Mouse (Mus musculus) urinary bladder, adult 2 months (tissue): Measurements from ENCODE around the gene Rcvrn. TPM values are rescaled to one million over a fixed set of nuclear protein-coding genes. Genes with fewer than 3 reads are reported as not detected.

Experiments used
- DNase-seq: peaks from one replicate; pipeline ENCODE4 v3.0.0; 2022; ENCODE audit warnings: low spot score
- polyA plus RNA-seq: library from polyadenylated mRNA; depleted of rRNA; stranded (reverse); fragments of >200 nt; gene quantifications from 2 replicates; pipeline ENCODE4 v1.2.3, GENCODE M21; 2012

The Rcvrn gene
- polyA plus RNA-seq, 1 experiment = 0.06 TPM

DNA sequence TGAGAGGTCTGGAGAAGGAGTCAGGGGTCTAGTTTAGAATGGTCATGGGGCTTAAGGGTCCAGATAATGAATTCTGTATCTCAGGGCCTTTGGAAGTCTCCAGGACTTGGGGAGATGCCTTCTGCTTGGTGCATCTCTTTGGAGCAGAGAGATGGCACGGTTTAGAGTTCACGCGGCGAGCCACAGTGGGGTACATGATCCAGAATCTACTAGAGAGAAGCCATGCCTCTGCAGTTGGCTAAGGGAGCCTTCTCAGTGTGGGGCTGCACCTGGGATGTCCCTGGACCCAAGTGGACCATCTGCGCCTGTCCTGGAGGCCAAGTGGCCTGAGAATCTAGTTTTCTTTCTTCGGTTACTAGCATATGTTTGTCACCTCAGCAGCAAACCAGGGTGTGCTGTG, 25.1 kb upstream of the Rcvrn start:
- no peak for DNase-seq

DNA sequence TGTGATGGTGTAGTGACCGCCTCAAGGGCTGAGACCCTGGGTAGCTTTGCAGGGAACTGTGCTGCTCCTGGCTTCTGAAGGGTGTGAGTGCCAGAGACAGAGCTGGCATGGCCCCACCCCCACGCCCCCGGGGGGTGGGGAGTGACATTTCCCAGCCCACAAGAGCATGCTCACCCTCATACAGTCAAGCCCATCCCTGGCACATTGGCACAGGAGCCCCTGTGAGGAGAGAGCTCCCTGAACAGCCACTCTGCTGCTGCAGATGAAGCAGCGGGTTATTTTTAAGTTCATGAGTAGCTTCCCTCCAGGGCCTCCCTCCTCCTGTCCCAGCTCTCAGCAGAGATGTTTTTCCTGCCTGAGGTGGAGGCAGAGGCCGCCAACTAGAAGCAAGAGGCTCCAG, 23.0 kb upstream of the Rcvrn start:
- no peak for DNase-seq

DNA sequence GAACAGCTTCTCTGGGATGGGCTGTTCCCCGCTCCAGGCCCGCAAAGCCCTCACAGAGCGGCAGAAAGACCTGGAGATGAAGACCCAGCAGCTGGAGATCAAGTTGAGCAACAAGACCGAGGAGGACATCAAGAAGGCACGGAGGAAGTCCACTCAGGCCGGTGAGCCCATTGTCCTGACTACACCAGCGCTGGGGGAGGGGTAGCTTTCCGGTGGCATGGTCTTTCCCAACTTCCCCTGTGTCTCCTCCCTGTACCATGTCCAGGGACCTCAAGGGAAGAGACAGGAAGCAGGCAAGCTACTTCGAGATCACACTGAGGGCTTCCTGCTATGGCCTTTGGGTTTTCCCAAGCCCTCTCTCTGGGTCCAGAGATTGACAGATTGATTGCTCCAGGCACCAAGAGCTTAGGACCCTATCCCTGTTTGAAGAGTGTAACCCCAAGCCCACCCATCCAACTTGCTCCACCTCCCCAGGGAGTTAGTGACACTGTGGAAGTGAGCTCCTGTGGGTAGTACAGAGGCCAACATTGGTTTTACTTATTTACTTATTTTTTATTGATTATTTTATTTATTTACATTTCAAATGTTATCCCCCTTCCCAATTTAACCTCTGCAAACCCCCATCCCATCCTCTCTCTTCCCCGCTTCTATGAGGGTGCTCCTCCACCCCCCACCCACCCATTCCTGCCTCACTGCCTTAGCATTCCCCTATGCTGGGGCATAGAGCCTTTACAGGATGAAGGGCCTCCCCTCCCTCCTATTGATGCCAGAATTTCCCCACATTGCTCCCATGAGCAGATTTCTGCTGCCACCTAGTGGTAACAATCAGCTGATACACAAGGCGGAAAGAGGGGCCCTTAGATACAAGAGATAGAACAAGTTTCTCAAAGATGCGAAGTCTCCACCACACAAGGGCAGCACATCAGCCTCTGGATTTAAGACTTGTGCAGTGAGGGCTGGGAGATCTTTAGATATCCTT, 19.3 kb upstream of the Rcvrn start:
- DNase-seq = no peak

DNA sequence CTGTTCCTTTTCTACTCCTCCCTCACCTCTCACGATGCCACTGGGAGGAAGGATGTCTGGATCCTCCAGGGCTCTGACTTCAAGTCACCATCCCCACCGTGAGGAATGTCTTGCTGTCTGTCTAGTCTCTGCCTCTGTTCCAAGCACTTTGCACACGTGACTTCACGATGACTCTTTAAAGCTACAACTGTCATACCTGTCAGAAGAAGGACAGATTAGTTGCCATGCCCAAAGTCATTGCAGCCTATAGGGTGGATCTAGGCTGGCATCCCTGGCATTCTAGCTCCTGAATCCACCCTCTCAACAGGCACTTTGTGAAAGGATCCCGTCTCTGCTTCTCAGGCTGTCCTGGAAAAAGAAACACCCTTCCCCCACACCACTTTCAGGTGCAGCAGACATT, 15.8 kb upstream of the Rcvrn start:
- no peak for DNase-seq

DNA sequence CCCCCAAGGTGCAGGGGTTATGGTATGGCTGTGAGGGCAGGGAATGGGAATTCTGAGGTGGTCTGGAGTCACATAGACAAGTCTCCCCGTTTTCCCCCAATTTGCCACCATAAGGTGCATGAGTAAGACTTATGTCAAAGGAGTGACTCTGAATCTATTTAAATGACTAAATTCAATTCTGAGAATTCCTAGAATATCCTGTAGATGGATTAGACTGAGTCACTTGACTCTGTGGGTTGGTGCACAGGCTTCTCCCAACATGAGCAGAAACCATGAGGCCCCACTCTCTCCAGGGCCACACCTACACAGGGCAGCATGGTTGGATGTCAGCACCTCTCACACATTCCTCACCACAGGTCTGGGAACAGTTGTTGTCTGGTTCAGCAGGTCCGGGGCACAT, 15.2 kb upstream of the Rcvrn start:
- no peak for DNase-seq

DNA sequence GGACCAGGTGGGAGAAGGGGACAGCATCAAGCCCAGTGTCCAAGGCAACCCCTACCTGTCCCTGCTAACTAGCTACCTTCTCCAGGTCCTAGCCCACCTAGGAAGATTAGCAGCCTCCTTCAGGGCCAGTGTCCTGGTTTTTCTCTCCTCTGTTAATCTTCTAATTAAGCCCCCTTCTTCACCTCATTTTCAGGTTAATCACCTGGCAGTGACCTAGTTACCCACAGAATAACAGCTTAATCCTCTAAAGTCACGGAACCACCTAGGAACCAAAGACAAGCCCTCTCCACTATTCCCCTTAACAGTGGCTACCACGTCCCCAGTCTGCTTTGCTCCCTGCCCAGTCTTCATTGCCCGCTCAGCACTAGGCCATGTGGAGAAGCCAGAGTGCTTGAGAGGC, 13.3 kb upstream of the Rcvrn start:
- DNase-seq = no peak

DNA sequence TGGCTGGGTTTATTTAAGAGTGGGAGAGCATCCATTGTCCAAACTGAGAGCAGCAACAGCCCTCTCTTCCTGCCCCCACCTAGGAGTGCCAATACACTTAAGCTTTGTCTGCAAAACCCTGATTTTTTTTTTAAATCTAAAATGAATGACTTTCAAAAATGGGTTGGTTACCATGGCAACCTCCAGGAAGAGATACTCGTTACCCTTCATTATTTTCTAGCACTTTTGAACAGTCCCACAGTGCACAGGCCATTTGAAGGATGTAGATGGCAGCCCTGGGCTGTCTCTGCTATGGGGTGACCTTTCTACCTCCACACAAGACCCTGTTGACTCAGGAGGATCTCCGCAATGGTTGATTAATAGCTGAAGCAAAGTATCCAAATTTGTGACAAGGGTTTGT, 9.0 kb upstream of the Rcvrn start:
- DNase-seq = no peak

DNA sequence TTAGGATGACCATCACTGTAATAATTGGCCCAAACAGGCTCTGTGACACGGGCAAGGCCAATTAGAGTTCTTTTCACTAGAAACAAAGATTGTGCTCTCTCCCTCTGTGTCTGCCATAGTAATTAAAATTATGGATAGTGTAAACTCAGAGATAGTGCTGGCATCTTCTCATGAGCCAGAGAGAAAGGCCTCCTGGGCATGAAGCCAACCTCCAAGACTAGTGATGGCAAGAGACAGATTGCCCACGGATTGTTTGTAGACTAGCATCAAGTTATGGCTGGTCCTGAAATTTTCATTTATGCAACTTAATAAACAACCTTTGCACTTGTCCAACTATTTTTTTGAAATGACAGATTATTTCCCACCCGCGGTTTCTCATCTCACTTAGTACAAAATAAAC, 17.9 kb downstream of the Rcvrn start:
- no peak for DNase-seq

DNA sequence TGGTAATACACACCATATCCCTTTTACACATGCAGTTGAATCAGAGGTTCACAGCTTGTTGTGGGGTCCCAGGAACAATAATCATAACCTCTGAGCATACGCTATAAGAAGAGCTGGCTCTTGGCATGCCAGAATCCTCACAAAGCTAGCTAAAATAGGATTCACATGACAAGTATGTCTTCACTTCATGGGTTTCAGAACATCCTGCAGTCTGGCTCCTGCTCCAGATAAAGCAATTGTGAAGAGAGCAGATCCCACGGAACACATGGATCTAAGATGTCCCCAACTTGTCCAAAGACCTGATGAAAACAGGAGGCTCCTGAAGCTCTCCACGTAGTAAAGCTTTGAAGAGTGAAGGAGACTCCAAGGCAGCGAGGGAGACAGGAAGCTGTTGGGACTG, 20.3 kb downstream of the Rcvrn start:
- no peak for DNase-seq

DNA sequence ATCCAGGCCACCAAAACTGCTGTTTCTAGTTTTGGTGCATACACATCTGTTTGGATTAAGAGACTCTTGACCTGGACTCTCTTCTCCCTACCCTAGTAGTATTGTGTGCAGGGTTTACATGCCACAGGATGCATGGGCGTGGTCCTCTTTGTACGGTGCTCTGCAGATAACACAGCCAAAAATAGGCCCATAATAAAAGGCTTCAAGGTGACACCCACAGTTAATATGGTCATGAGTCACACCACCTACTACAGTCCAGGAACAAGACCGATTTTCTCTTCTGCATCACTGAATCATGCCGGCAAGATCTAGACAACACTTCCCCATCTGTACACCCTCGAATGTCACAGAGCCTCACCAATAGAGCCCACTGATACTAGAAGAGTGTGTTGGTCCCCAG, 26.4 kb downstream of the Rcvrn start:
- DNase-seq = no peak

DNA sequence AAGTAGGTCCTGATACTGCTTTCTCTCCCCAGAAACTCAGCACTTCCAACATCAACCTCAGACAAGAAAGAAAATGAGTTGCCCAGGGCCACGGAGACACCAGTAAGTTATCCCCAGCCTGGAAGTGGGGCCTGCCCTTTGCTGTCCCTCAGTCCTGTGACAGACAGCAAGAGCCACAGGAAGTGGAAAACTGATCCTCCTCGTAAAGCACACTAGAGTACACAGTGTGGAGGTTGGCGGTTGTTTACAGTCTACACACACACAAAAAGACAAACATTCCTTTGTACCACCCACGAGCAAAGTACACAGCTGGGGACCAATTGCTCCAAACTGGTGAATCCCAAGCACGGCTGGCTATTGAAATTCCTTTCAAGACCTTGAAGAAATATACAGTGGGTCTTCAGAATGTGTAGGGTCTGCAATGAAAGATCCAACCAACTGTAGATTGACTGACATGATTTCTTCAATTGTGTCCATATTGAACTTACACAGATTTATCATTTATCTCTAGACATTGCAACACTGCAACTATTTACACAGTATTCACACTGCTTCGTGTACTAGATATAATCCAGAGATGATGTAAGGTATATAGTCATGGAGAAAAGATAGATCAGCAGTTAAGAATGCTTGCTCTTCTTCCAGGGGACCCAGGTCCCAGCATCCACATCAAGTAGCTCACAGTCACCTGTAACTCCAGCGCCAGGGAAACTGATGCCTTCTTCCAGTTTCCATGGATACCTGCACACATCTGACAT, 27.5 kb downstream of the Rcvrn start:
- DNase-seq = no peak

DNA sequence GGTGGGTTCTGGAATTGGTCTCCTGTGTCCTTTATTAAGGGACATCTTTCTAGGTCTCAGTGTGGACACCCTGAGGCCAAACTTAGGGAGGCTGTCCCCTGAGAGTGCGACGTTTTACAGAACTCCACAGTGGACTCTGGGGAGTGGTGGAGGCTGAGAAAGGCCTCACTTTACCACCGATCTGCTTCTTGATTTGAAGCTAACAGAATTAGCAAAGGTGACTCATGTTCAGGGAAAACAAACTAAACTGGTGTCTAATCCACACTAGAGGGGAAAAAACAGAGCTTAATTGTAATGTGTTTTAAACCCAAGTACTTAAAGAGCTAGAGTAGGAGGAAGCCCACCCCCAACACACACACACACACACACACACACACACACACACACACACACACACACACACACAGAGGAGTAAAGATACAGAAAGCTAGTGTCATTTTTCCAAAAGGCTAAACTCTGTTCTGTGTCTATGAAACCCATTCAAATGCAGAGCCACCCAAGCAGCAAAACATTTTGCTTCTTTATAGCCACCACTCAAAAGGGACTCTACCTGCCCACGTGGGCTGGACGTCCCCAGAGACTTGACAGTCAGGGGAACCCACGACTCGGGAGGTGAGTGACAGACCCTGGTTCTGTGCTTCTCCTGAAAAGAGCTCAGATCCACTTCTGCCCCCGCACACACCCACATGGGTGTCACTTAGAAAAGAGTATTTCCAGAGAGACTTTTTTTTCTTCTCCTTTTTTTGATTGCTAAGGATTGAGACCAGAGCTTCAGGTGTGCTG, 28.3 kb downstream of the Rcvrn start:
- DNase-seq = no peak

DNA sequence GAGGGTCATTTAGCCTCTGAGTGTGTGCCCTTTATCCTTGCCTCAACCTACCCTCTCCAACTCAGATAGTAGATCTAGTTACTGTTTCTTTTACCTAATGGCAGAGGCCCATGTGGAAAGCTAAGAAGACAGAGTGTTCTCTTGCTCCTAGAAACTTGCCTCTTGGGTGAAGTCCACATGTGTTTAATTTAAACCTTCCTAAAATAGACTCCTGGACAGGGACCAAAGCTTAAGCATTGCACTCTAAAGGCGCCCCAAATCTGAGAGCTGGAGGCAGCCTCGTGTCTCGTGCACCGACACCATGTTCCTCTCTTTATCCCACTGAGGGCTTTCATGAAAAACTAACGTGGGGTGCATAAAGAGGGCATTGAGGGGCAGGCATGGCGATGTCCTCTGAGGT, 32.0 kb downstream of the Rcvrn start:
- DNase-seq = no peak

DNA sequence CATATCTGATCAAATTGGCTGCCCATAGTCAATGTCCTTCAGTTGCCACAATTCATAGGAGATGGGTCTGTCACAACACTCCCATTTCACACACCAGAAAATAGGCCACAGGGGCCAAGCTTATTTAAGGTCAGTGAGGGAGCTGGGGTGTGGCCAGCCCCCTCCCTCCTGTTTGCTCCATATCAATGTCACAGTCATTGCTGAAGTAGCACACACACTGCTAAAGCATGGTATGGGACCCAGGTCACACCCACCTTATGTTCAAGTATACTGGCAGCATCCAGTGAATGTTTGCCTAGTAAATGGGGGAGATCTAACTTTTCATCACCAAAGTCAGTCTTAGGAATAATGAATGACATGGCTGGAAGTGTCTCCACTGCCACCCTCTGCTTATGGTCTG, 33.6 kb downstream of the Rcvrn start:
- no peak for DNase-seq

DNA sequence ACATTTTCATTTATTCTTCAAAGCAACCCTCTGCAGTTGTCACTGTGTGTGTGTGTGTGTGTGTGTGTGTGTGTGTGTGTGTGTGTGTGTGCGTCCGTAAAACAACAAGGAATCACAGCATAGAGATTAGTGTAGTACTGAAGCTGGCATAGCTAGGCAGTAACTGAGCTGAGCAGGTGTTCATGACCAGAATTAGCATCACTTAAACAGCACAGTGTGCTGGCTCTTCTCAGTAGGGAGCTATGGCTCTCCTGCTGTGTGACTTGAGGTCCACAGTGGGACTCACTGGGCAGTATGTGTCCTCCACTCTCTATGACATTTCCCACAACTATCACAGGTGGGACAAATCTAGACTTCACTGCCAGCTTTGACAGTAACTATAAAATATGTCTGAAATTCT, 35.9 kb downstream of the Rcvrn start:
- no peak for DNase-seq

DNA sequence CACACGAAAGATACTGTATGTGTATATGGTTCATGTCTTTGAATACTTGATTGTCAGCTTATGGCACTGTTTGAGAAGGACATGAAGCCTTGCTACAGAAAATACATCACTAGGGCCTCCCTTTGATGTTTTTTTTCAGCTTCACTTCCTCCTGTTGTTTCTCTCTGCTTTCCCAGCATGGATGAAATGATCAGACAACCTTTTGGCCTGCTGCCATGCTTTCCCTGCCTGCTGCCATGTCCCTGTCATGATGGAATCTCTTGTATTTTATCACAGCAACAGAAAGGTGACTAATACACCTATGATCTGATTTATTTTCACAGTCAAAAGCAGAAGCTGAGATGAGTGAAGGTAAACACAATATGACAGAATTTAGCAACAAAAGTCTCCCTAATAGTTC, 38.6 kb downstream of the Rcvrn start:
- no peak for DNase-seq

DNA sequence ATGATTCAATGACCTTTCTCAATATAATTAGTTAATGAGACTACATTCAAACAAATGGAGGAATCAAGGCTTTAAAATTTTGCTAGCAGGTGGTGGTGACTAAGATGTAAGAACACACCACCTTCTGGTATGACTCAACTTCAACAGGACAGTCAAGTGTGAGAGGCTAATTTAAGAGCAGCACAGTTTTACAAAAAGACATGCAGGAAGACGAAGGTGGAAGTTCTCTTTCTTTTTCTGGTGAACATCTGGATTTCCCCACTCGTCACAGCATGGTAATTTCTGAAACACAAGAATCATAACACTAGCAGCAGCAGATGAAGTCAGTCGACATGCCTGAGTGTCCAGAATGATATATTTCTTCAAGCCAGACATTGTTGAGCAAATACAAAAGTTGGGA, 39.5 kb downstream of the Rcvrn start:
- DNase-seq = no peak

DNA sequence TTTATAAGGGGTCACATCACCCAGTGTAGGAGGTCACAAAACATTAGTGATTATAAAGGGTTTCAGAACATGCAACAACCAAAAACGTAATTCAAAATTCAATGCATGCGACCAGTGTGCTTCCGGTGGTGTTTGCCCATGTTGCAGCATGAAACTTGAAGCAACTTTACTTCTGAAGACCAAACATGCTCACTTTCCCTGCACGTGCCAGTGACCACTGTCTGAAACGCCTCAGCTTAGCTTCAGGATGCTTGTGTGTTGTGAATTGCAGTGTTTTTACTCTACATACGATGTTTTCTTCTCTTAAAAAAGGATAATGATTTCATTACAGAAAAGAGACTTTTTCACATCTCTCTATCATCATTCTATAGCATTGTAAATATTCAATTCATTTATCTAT, 43.2 kb downstream of the Rcvrn start:
- DNase-seq = no peak

DNA sequence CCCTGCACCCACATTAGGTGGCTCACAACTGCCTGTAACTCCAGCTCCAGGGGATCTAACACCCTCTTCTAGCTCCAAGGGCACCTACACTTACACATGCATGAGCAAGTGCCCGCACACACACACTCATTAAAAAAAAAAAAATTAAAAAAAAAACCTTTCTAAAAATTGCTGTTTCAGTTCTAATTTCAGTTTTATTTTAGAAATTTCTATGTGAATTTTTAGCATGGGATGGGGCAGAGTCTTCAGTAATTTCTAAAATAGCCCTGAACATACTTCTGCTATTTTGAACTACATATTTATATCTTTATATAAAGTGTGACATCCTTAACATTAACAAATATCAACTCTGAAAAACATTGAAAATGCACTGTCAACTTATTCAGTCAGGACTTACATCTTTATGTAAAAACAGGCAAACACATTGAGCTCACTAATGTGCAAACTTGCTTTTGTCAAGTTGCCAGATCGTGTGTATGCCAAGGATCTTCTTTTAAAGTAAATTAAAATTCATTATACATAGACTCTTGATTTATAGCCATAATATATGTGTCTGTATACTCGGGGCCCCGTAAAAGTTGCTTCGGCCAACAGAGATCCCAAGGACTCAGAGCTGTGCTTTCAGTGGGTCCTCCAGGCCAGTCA, 43.8 kb downstream of the Rcvrn start:
- no peak for DNase-seq

DNA sequence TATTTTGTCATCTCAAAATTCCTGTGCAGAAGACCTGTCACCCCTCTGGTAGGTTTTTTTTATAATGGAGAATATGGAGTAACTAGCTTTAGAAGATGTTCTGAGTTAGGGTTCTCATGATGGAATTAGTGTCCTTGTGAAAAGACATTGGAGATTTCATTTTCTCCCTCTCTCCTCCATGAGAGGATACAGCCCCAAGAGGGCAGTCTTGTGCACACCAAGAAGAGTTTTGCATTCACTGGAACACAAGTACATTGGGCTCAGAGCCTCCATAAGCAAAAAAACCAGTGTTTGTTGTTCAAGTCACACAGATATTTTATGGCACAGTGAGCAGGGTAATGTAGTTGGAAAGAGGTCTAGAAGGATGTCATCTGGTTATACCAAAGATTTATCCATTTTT, 46.4 kb downstream of the Rcvrn start:
- DNase-seq = no peak
